Mouse (Mus musculus) hindbrain, embryonic 11.5 days (tissue): ENCODE measurements at regions not wholly inside any gene's neighbourhood (a gene's known extent, or its start where the extent isn't known, plus 50 kb on each side); places are given as distances from the start of the nearest gene placed in this dataset.
"Not testable (repeated sequence)": the region's sequence is repeated elsewhere in the genome, so short reads cannot be mapped to it uniquely, and the experiment has no call there.

Experiments used
- ATAC-seq: fragments of 200-750 bp; cut with Nextera tagmentation; 2 replicates; pipeline ENCODE4 v1.8.0; 2017; ENCODE audit warnings: mild to moderate bottlenecking, moderate TSS enrichment, moderate library complexity; ENCODE audit not compliant: low FRiP score
- DNase-seq: peaks from one replicate; pipeline ENCODE4 v3.0.0-alpha.2; 2015; ENCODE audit warnings: low spot score
- H3K27ac ChIP-seq: fragments of 300-500 bp; sonication (generic); 2 replicates; pipeline ENCODE4 v1.5.1; 2014; ENCODE audit warnings: mild to moderate bottlenecking, low read depth, low read length
- H3K27me3 ChIP-seq: fragments of 300-500 bp; sonication (generic); 2 replicates; pipeline ENCODE4 v1.6.1; 2014; ENCODE audit warnings: mild to moderate bottlenecking, low read length, moderate library complexity, mixed read lengths; ENCODE audit not compliant: control insufficient read depth, insufficient read depth
- H3K36me3 ChIP-seq: fragments of 300-500 bp; sonication (generic); 2 replicates; pipeline ENCODE4 v1.6.1; 2014; ENCODE audit warnings: mild to moderate bottlenecking, low read length, moderate library complexity, mixed read lengths; ENCODE audit not compliant: control insufficient read depth, insufficient read depth
- H3K4me1 ChIP-seq: fragments of 300-500 bp; sonication (generic); replicated peaks from 2 replicates; pipeline ENCODE4 v1.6.1; 2014; ENCODE audit warnings: low read length, mixed read lengths; ENCODE audit not compliant: control insufficient read depth, insufficient read depth
- H3K4me2 ChIP-seq: fragments of 300-500 bp; sonication (generic); replicated peaks from 2 replicates; pipeline ENCODE4 v1.6.1; 2014; ENCODE audit warnings: mild to moderate bottlenecking, low read depth, low read length
- H3K4me3 ChIP-seq: fragments of 300-500 bp; sonication (generic); 2 replicates; pipeline ENCODE4 v1.5.1; 2014; ENCODE audit warnings: low read depth, low read length
- H3K9ac ChIP-seq: fragments of 300-500 bp; sonication (generic); 2 replicates; pipeline ENCODE4 v1.6.1; 2014; ENCODE audit warnings: low read depth, low read length
- H3K9me3 ChIP-seq: fragments of 300-500 bp; sonication (generic); 2 replicates; pipeline ENCODE4 v1.6.1; 2016; ENCODE audit warnings: low read length; ENCODE audit not compliant: control insufficient read depth
- WGBS: fragments of 180-500 bp; shearing (Covaris S2); extraction: QIAGEN DNeasy Blood & Tissue Kit; methylation state at CpG from one replicate; pipeline ENCODE4 v1.1.7; 2014; 5-methylcytosine and 5-hydroxymethylcytosine counted together

DNA sequence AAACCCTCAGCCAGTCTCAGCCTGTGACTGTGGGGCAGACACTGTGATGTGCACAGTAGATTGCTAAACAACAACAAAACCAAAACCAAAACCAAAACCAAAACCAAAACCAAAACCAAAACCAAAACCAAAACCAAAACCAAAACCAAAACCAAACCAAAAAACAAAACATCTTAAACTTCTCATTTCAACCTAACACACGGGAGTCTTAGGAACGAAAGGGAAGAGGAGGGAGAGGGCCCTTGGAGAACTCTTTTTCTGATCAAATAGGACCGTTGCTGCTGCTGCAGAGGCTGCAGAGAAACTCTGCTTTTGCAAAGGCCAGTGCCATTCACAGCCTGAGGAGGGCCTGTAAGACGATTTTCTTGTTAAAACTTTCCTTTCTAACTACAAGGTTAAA lies 172.7 kb upstream of the Six2 start:
- H3K9me3 ChIP-seq = no peaks in the 10 kb centered on the region
- ATAC-seq = no peak
- H3K9ac ChIP-seq = no peak overlapping the region
- no peak overlapping the region for H3K4me2 ChIP-seq
- no peak overlapping the region for H3K4me3 ChIP-seq
- H3K27me3 ChIP-seq = peaks cover 6% of the 10 kb centered on the region; the same call in 1 of the 2 replicates
- H3K4me1 ChIP-seq = no peaks in the 10 kb centered on the region
- WGBS = 68% methylated on average over 4 of the region's 4 CpGs
- H3K27ac ChIP-seq = no peak overlapping the region
- no peak for DNase-seq
- no peaks in the 10 kb centered on the region for H3K36me3 ChIP-seq

DNA sequence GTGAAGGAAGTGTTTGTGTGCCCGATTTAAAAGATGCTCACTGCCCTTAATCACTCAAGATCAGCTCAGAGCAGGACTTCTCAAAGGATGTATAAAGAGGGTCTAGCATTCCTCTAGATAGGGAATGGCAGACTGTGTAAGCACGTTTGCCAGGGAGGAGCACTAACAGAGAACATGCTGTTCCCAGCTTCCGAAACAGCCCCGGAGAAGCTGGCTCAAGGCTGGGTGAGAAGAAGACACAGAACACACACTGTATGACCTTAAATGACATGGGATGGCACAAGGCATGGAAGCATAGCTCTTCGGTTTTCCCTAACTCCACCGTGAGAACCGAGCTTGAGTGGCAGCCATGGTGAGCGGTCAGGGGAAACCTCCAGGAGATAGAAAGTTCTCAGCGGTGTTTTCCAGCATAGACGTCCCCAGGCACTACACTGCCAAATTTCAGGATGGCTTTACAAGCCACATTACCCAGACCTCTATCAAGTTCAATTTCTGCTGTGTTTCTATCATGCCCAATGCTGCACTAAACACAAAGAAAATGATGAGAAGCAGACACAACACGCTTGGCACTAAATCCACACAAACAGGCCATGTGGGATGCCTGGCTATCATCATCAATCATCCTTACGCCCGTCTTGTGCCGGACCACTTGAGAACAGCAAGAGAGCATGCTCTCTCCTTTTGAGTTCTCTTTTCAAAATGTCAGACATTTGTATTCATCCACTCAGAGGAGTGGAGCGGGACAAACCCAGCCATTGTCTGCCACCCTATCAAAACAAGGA lies 172.0 kb upstream of the Six2 start:
- H3K9ac ChIP-seq = no peak overlapping the region
- 78% methylated on average over 15 of the region's 15 CpGs for WGBS
- H3K4me3 ChIP-seq = no peak overlapping the region
- ATAC-seq = no peak
- H3K4me1 ChIP-seq = no peaks in the 10 kb centered on the region
- H3K36me3 ChIP-seq = no peaks in the 10 kb centered on the region
- DNase-seq = no peak
- H3K27ac ChIP-seq = no peak overlapping the region
- H3K27me3 ChIP-seq = peaks cover 6% of the 10 kb centered on the region; the same call in 1 of the 2 replicates
- no peaks in the 10 kb centered on the region for H3K9me3 ChIP-seq
- no peak overlapping the region for H3K4me2 ChIP-seq

DNA sequence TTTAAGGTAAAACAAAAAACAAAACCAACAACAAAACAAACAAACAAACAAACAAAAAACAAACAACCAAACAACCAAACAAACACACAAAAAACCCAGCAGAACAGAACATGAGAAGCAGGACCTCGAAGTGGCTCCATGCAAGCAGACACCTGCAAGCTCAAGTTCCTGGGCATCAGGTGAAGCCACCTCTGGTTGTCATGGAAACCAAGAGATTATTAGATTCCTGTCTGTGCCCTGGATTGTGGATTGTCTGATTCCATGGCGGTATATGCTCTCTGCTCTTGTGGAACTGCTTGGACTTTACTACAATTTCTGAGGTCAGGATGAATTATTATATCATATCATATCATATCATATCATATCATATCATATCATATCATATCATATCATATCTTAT lies 170.4 kb upstream of the Six2 start:
- Histone ChIP-seq H3K27me3 (peaks cover 6% of the 10 kb centered on the region; the same call in 1 of the 2 replicates), H3K9ac (no peak overlapping the region), H3K27ac (no peak overlapping the region), H3K9me3 (no peaks in the 10 kb centered on the region), H3K4me1 (no peaks in the 10 kb centered on the region), H3K4me3 (no peak overlapping the region), H3K36me3 (no peaks in the 10 kb centered on the region), H3K4me2 (no peak overlapping the region)
- no peak for DNase-seq
- 83% methylated on average over 2 of the region's 2 CpGs for WGBS
- ATAC-seq = no peak

DNA sequence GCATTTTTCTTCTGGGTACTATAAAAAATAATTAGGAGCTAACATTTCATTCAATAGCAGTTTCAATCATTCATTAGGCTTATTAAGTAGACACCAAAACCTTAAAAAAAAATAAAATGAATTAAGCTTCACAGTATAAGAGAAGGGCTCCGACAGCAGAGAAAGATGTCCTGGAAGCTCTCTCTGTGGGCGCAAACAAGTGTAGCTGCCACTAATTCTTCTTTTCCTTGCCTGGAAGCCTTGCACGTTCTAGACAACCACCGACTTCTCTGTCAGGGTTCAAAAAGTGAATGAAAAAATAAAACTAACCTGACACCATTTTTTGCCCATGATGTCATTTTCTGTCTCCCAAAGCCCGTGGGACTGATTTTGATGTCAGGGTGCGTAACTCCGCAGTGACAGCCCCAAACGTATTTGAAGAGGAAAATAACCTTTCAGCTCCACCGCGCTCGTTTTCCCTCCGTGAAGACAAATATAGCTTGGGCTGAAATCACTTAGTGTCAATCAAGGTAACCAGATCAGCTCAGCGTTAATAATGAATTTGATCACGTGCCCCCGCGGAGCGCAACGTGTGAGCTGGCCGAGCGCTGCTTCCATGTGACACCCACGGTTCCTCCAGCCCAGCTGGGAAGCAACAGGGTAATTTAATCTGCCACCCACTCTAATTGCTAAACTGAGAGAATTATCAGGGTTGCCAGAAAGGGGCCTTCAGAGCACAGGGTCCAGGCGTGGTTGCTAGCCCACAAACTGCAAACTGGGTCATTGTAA lies 169.8 kb upstream of the Six2 start:
- ATAC-seq = peak; percentile 60
- 33% methylated on average over 22 of the region's 22 CpGs for WGBS
- Histone ChIP-seq H3K9ac (no peak overlapping the region), H3K9me3 (no peaks in the 10 kb centered on the region), H3K4me2 (no peak overlapping the region), H3K27me3 (peaks cover 6% of the 10 kb centered on the region; the same call in 1 of the 2 replicates), H3K4me3 (no peak overlapping the region), H3K4me1 (no peaks in the 10 kb centered on the region), H3K27ac (no peak overlapping the region), H3K36me3 (no peaks in the 10 kb centered on the region)
- DNase-seq = peak; percentile 65

DNA sequence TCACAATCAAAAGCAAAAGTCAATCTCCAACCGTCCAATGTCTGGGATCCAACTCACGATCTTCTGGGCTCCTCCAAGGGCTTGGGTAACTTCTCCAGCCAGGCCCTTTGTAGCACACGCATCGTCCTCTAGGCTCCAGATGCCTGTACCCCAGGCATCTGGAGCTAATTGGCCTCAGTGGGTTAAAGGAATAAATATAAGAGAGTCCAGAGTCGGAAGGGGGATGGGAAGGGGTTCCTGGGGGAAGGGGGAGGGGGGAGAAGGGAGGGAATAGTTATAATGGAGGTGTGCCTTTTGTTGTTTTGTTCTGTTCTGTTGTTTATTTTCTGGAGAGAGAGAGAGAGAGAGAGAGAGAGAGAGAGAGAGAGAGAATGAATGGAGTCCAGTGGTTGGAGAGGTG lies 168.8 kb upstream of the Six2 start:
- H3K4me3 ChIP-seq, H3K27ac ChIP-seq, H3K9me3 ChIP-seq, H3K4me1 ChIP-seq, H3K27me3 ChIP-seq, ATAC-seq, H3K4me2 ChIP-seq, H3K36me3 ChIP-seq, H3K9ac ChIP-seq, DNase-seq: not testable (repeated sequence)
- WGBS = 17% methylated on average over 3 of the region's 5 CpGs

DNA sequence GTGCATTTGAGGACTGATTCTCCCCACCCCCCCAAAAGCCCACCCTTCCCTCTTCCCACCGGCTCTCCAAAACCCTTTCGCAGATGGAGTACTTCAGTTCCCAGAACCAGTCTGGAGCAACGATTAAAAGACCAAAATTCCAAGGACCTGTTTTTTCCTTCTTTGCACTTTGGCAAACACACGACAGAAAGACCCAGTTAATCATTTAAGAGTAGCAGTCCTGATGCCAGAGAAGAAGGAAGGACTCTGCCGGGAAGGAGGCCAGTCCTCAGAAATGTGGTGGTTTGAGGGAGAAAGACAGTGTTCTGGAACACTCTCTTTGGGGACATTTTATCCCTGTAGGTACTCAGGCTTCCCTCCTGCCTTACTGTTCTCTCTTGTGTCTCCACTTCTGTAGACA lies 165.1 kb upstream of the Six2 start:
- no peak for ATAC-seq

DNA sequence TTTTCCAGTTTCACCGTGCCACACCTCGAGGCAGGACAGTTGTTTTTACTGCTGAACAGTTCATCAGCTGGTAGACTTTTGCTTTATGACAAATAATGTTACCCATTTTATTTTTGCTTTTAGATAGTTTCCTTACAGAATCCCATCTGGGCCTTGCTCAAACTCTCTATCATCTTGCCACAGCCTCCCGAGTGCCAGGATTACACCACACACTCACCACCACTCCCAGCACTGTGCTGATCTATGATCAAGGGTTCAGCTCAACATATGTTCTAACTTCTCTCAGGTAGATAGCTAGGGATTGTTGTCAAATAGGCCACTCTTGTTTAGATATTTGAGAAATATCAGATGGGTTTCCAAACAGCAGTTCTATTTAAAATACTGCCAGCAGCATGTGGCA lies 160.5 kb upstream of the Six2 start:
- 91% methylated on average over 3 of the region's 3 CpGs for whole genome bisulfite sequencing
- Histone ChIP-seq H3K9ac (no peak overlapping the region), H3K27me3 (no peaks in the 10 kb centered on the region), H3K9me3 (no peaks in the 10 kb centered on the region), H3K4me2 (no peak overlapping the region), H3K27ac (no peak overlapping the region), H3K4me3 (no peak overlapping the region), H3K36me3 (no peaks in the 10 kb centered on the region), H3K4me1 (no peaks in the 10 kb centered on the region)
- no peak for ATAC-seq
- DNase-seq = no peak

More for the DNA sequence above, 165.1 kb upstream of the Six2 start:
- H3K27ac ChIP-seq = no peak overlapping the region
- DNase-seq = no peak
- no peaks in the 10 kb centered on the region for H3K9me3 ChIP-seq
- H3K9ac ChIP-seq = no peak overlapping the region
- H3K4me3 ChIP-seq = no peak overlapping the region
- H3K27me3 ChIP-seq = no peaks in the 10 kb centered on the region
- no peak overlapping the region for H3K4me2 ChIP-seq
- H3K36me3 ChIP-seq = no peaks in the 10 kb centered on the region
- no peaks in the 10 kb centered on the region for H3K4me1 ChIP-seq
- 71% methylated on average over 5 of the region's 5 CpGs for WGBS

DNA sequence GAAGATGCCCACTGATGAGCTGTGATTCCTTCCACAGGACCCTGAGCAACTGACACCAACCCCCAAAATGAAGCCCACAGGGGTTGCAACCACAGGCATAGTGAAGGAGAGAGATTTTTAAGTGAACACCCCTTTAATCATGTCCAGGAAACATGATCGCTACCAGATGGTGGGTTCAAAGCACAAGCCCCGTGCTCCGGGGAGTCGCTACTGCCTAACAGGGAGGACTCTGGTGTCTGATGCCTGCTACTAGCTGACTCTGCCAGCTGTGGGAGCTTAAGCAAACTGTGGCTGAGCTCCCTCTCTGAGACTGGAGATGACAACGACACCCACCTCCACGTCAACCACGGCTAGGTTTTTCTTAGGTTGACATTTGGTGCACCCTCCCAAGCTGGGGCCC lies 159.7 kb upstream of the Six2 start:
- ATAC-seq = no peak
- Histone ChIP-seq H3K27me3 (no peaks in the 10 kb centered on the region), H3K36me3 (no peaks in the 10 kb centered on the region), H3K9me3 (no peaks in the 10 kb centered on the region), H3K9ac (no peak overlapping the region), H3K27ac (no peak overlapping the region), H3K4me1 (no peaks in the 10 kb centered on the region), H3K4me2 (no peak overlapping the region), H3K4me3 (no peak overlapping the region)
- no peak for DNase-seq
- WGBS = 68% methylated on average over 7 of the region's 7 CpGs

DNA sequence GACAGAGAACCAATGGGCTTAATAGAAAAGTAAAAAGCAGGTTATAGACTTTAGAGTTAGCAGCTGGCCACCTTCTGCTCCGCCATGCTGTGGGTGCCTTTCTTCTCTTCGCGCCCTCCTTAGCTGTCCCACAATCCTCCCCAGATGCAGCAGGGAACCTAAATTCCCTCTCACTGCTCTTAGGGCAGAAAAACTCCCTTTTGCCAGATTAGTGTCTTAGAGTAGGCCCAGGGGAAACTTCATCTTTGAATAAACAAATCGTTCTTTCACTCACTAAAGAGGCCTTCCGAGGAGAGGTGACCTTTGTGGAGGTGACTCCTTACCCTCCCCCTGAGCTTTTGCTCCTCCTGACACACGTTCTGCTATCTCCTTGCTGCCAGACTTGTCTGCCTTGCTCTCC lies 157.0 kb upstream of the Six2 start:
- H3K27me3 ChIP-seq = no peaks in the 10 kb centered on the region
- no peaks in the 10 kb centered on the region for H3K36me3 ChIP-seq
- DNase-seq (no peak), ATAC-seq (no peak)
- H3K27ac ChIP-seq = no peak overlapping the region
- no peak overlapping the region for H3K4me3 ChIP-seq
- no peak overlapping the region for H3K9ac ChIP-seq
- no peaks in the 10 kb centered on the region for H3K4me1 ChIP-seq
- H3K4me2 ChIP-seq = no peak overlapping the region
- no peaks in the 10 kb centered on the region for H3K9me3 ChIP-seq
- WGBS = 68% methylated on average over 6 of the region's 6 CpGs
